Mouse (Mus musculus): ENCODE results near the gene Elp5. TPM values are rescaled to one million over a fixed set of nuclear protein-coding genes. Genes with fewer than 3 reads are reported as not detected.
"Not testable (repeated sequence)": the region's sequence is repeated elsewhere in the genome, so short reads cannot be mapped to it uniquely, and the experiment has no call there.

Elp5 gene
- total RNA-seq, 2 experiments from 2014 or later = 18.7 to 35.5 TPM

GRCm38 (mm10) chr11:69966006-69966859 lies 16.1 kb downstream of the Elp5 start:
- ATAC-seq (replicated peaks; ENCODE audit: low FRiP score, poor library complexity, severe bottlenecking) = 0 out of 2 replicates have a peak, but pooled peaks have one; percentile 17

GRCm38 (mm10) chr11:69965271-69966005 lies 16.9 kb downstream of the Elp5 start:
- 0 out of 2 replicates have a peak, but pooled peaks have one; percentile 13 for ATAC-seq (replicated peaks; ENCODE audit: low FRiP score, poor library complexity, severe bottlenecking)

GRCm38 (mm10) chr11:69964650-69965270 lies 17.6 kb downstream of the Elp5 start, which contains the start of gene Cldn7:
TSS of gene Cldn7 (plus strand) at chr11:69964779.
- ATAC-seq (replicated peaks; ENCODE audit: low FRiP score, poor library complexity, severe bottlenecking) = no peak

GRCm38 (mm10) chr11:69961841-69962240 lies 20.5 kb downstream of the Elp5 start:
- no peak for ATAC-seq (replicated peaks; ENCODE audit: low FRiP score, poor library complexity, severe bottlenecking)

- ATAC-seq (replicated peaks; ENCODE audit: low FRiP score, poor library complexity, severe bottlenecking) = peak; percentile 66
Observed at GRCm38 (mm10) chr11:69960616-69961015, 21.7 kb downstream of the Elp5 start.

- ATAC-seq (replicated peaks; ENCODE audit: low FRiP score, poor library complexity, severe bottlenecking) = no peak
Observed at GRCm38 (mm10) chr11:69956218-69956617, 26.1 kb downstream of the Elp5 start.

GRCm38 (mm10) chr11:69955618-69956017 lies 26.7 kb downstream of the Elp5 start:
- ATAC-seq (replicated peaks; ENCODE audit: low FRiP score, poor library complexity, severe bottlenecking) = not testable (repeated sequence)

GRCm38 (mm10) chr11:69953267-69953915 lies 28.9 kb downstream of the Elp5 start:
- ATAC-seq (replicated peaks; ENCODE audit: low FRiP score, poor library complexity, severe bottlenecking) = no peak

- no peak for ATAC-seq (replicated peaks; ENCODE audit: low FRiP score, poor library complexity, severe bottlenecking)
Observed at GRCm38 (mm10) chr11:69952274-69952673, 30.0 kb downstream of the Elp5 start.

GRCm38 (mm10) chr11:69950807-69951459 lies 31.4 kb downstream of the Elp5 start:
- ATAC-seq (replicated peaks; ENCODE audit: low FRiP score, poor library complexity, severe bottlenecking) = no peak

- ATAC-seq (replicated peaks; ENCODE audit: low FRiP score, poor library complexity, severe bottlenecking) = peak; percentile 58
Observed at GRCm38 (mm10) chr11:69948763-69949150, 33.6 kb downstream of the Elp5 start.

GRCm38 (mm10) chr11:69948066-69948762 lies 34.1 kb downstream of the Elp5 start, which contains the start of gene Slc2a4:
TSS of gene Slc2a4 (minus strand) at chr11:69948188.
- peak; percentile 69 for ATAC-seq (replicated peaks; ENCODE audit: low FRiP score, poor library complexity, severe bottlenecking)

- ATAC-seq (replicated peaks; ENCODE audit: low FRiP score, poor library complexity, severe bottlenecking) = peak; percentile 20
Observed at GRCm38 (mm10) chr11:69947337-69948065, 34.8 kb downstream of the Elp5 start.

GRCm38 (mm10) chr11:69945997-69946891 lies 36.1 kb downstream of the Elp5 start:
- ATAC-seq (replicated peaks; ENCODE audit: low FRiP score, poor library complexity, severe bottlenecking) = peak; percentile 70

GRCm38 (mm10) chr11:69945216-69945615 lies 37.1 kb downstream of the Elp5 start:
- ATAC-seq (replicated peaks; ENCODE audit: low FRiP score, poor library complexity, severe bottlenecking) = no peak

- no peak for ATAC-seq (replicated peaks; ENCODE audit: low FRiP score, poor library complexity, severe bottlenecking)
Observed at GRCm38 (mm10) chr11:69940962-69941361, 41.4 kb downstream of the Elp5 start.

GRCm38 (mm10) chr11:69939731-69940130 lies 42.6 kb downstream of the Elp5 start:
- ATAC-seq (replicated peaks; ENCODE audit: low FRiP score, poor library complexity, severe bottlenecking) = no peak

Measured in erythroblast, adult 5-6 weeks (primary cell).